Mouse (Mus musculus): ENCODE results near the gene Snx3. TPM values are rescaled to one million over a fixed set of nuclear protein-coding genes. Genes with fewer than 3 reads are reported as not detected.

Snx3 gene
- polyA plus RNA-seq, 1 experiment from 2014 or later: 260 TPM

DNA sequence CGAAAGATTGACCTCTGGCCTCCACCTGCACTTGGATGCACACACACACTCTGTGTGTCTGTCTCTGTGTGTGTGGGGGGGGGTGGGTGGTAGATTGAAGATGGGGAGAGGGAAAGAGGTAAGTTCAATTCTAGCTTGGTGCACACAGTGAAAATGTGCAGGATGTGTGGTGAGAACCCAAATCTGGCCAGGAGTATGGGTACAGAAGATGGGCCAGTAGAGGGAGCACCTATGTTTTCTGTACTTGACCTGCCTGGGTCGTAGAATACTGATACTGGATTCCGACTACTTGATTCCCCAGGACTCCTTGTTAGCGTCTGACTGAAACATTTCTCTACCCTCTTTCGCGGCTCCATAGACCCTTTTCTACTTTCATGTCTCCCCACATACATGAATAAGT lies 8.3 kb downstream of the Snx3 start:
- ATAC-seq (ENCODE audit: insufficient read depth): no peak
- no peaks in the 10 kb centered on the region for H3K27me3 ChIP-seq
- peaks cover 43% of the 10 kb centered on the region for H3K36me3 ChIP-seq (replicated peaks)
- no peak overlapping the region for H3K4me3 ChIP-seq (replicated peaks)
- peaks cover 82% of the 10 kb centered on the region for H3K4me1 ChIP-seq (replicated peaks)
- H3K9me3 ChIP-seq (replicated peaks): no peaks in the 10 kb centered on the region
- 58% methylated on average over 6 of the region's 6 CpGs for WGBS (ENCODE audit: insufficient replicate concordance)
- no peak overlapping the region for H3K9ac ChIP-seq
- no peak overlapping the region for H3K4me2 ChIP-seq
- H3K27ac ChIP-seq (replicated peaks): peak overlapping the region; percentile 90

DNA sequence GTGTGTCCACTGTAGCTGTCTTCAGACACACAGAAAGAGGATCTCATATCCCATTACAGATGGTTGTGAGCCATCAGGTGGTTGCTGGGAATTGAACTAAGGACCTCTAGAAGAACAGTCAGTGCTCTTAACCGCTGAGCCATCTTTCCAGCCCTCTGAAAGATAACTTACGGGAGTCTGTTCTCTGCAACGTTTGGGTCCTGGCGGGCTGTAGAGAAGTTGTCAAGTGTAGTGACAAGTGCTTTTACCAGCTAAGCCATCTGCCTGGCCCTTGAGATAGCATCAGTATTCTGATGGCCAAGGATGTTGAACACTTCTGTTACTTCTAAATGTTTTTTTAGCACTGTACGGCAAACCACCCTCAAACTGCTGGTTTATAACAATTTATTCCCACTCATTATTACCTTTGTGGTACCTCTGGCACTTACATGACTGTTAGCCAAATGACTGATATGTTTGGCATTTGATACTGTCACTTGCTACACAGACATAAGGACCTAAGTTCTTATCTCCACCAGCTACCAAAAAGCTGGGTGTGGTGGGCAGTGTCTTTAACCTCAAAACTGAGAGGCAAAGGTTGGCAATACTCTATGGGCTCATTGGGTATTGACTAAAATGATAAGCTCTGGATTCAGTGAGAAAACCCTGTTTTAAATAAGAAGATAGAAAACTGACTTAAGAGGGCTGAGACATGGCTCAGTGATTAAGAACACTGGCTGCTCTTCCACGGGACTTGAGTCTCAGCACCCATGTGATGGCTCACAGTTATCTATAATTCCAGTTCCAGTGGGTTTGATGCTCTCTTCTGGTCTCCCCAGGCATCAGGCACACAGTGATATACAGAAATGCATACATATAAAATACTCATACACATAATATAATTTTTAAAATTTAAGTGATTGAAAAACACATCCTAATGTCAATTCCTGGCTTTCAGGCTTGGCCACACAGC lies 9.6 kb downstream of the Snx3 start:
- H3K27me3 ChIP-seq: no peaks in the 10 kb centered on the region
- peak overlapping the region; percentile 53 for H3K4me2 ChIP-seq
- WGBS (ENCODE audit: insufficient replicate concordance): 21% methylated on average over 6 of the region's 6 CpGs
- ATAC-seq (ENCODE audit: insufficient read depth): peak; percentile 90
- H3K9ac ChIP-seq: peak overlapping the region; percentile 1; the same call in 1 of the 2 replicates
- H3K36me3 ChIP-seq (replicated peaks): peaks cover 44% of the 10 kb centered on the region
- peak overlapping the region; percentile 17 for H3K4me3 ChIP-seq (replicated peaks)
- no peaks in the 10 kb centered on the region for H3K9me3 ChIP-seq (replicated peaks)
- peaks cover 82% of the 10 kb centered on the region for H3K4me1 ChIP-seq (replicated peaks)
- peak overlapping the region; percentile 90 for H3K27ac ChIP-seq (replicated peaks)

GRCm38 (mm10) chr10:42514125-42514524 lies 12.3 kb downstream of the Snx3 start:
- H3K27me3 ChIP-seq: no peaks in the 10 kb centered on the region
- no peak overlapping the region for H3K4me3 ChIP-seq (replicated peaks)
- no peak overlapping the region for H3K9ac ChIP-seq
- peaks cover 27% of the 10 kb centered on the region for H3K36me3 ChIP-seq (replicated peaks)
- 0 out of 2 replicates have a peak overlapping the region, but pooled peaks have one; percentile 1 for H3K27ac ChIP-seq (replicated peaks)
- no peaks in the 10 kb centered on the region for H3K9me3 ChIP-seq (replicated peaks)
- ATAC-seq (ENCODE audit: insufficient read depth): no peak
- peaks cover 90% of the 10 kb centered on the region for H3K4me1 ChIP-seq (replicated peaks)
- H3K4me2 ChIP-seq: no peak overlapping the region

DNA sequence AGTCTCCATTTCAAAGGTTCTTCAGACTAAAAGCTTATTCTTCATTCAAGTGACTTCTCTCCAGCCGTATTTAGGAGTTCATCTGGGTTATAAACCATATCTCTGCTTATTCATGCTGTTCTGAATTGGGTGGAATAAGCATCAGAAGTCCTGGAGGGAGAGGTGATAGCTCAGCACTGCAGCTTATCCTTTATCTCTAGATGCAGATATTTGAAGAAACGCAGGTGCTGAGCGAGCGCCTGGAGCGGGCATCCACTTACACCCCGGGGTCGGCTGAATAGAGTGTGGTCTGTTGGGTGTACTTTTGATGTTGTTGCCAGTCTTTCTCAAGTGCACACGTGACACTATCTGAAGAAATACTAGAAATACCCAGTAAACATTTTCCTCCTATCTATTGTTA lies 16.5 kb downstream of the Snx3 start:
- WGBS (ENCODE audit: insufficient replicate concordance): 22% methylated on average over 8 of the region's 8 CpGs
- peaks cover 90% of the 10 kb centered on the region for H3K4me1 ChIP-seq (replicated peaks)

GRCm38 (mm10) chr10:42521315-42521981 lies 19.6 kb downstream of the Snx3 start:
- peak; percentile 66 for ATAC-seq (ENCODE audit: insufficient read depth)
- WGBS (ENCODE audit: insufficient replicate concordance): 31% methylated on average over 5 of the region's 5 CpGs
- Histone ChIP-seq H3K27me3 (no peaks in the 10 kb centered on the region), H3K4me1 (replicated peaks) (peaks cover 89% of the 10 kb centered on the region), H3K27ac (replicated peaks) (peak overlapping the region; percentile 81), H3K9ac (no peak overlapping the region), H3K4me3 (replicated peaks) (no peak overlapping the region), H3K9me3 (replicated peaks) (no peaks in the 10 kb centered on the region), H3K4me2 (0 out of 2 replicates have a peak overlapping the region, but pooled peaks have one; percentile 17), H3K36me3 (replicated peaks) (peaks cover 30% of the 10 kb centered on the region)

More for the DNA sequence above, 16.5 kb downstream of the Snx3 start:
- H3K27me3 ChIP-seq: no peaks in the 10 kb centered on the region
- no peak overlapping the region for H3K4me3 ChIP-seq (replicated peaks)
- H3K9me3 ChIP-seq (replicated peaks): no peaks in the 10 kb centered on the region
- H3K36me3 ChIP-seq (replicated peaks): peaks cover 16% of the 10 kb centered on the region; the same call in 1 of the 2 replicates
- no peak overlapping the region for H3K9ac ChIP-seq
- H3K4me2 ChIP-seq: peak overlapping the region; percentile 42
- peak; percentile 74 for ATAC-seq (ENCODE audit: insufficient read depth)
- H3K27ac ChIP-seq (replicated peaks): peak overlapping the region; percentile 82

GRCm38 (mm10) chr10:42522912-42523311 lies 21.1 kb downstream of the Snx3 start:
- Histone ChIP-seq H3K27ac (replicated peaks) (peak overlapping the region; percentile 24; the same call in 1 of the 2 replicates), H3K4me1 (replicated peaks) (peaks cover 89% of the 10 kb centered on the region), H3K36me3 (replicated peaks) (peaks cover 37% of the 10 kb centered on the region)

DNA sequence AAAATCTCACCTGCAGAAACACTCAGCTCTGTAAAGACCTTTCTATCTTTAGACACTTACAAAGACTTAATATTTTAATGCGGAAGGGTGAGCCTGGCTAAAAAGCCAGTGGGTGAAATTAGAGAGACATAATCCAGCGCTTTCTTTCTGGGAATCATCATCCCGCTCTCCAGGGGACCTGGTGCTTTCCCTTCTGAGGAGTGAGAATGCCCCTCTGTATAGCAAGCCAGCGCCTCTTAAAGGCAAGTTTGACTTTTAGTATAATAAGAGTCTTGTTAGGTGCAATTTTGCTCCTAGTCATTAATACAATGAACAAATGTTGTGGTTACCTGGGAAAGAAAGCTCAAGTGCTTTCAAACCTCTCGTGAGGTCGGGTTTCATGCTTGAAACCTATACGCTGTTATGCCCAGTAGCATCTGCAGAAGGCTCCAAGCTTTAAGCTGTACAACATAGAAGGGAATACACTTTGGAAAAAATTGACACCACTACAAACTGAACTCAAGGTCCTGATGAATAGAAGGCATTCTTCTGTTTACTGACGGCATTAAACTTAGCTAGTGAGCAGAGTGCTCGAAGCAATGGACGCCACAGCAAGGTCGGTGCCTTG lies 21.8 kb downstream of the Snx3 start:
- H3K9ac ChIP-seq: no peak overlapping the region
- H3K4me1 ChIP-seq (replicated peaks): peaks cover 90% of the 10 kb centered on the region
- 88% methylated on average over 11 of the region's 11 CpGs for WGBS (ENCODE audit: insufficient replicate concordance)
- H3K9me3 ChIP-seq (replicated peaks): no peaks in the 10 kb centered on the region
- no peak overlapping the region for H3K4me2 ChIP-seq
- H3K36me3 ChIP-seq (replicated peaks): peaks cover 44% of the 10 kb centered on the region
- no peaks in the 10 kb centered on the region for H3K27me3 ChIP-seq
- 0 out of 2 replicates have a peak overlapping the region, but pooled peaks have one; percentile 15 for H3K27ac ChIP-seq (replicated peaks)
- no peak overlapping the region for H3K4me3 ChIP-seq (replicated peaks)
- ATAC-seq (ENCODE audit: insufficient read depth): no peak

More at GRCm38 (mm10) chr10:42522912-42523311, 21.1 kb downstream of the Snx3 start:
- Histone ChIP-seq H3K4me3 (replicated peaks) (no peak overlapping the region), H3K9me3 (replicated peaks) (no peaks in the 10 kb centered on the region), H3K27me3 (no peaks in the 10 kb centered on the region), H3K9ac (no peak overlapping the region), H3K4me2 (no peak overlapping the region)
- no peak for ATAC-seq (ENCODE audit: insufficient read depth)
- WGBS (ENCODE audit: insufficient replicate concordance): 65% methylated on average over 2 of the region's 2 CpGs

DNA sequence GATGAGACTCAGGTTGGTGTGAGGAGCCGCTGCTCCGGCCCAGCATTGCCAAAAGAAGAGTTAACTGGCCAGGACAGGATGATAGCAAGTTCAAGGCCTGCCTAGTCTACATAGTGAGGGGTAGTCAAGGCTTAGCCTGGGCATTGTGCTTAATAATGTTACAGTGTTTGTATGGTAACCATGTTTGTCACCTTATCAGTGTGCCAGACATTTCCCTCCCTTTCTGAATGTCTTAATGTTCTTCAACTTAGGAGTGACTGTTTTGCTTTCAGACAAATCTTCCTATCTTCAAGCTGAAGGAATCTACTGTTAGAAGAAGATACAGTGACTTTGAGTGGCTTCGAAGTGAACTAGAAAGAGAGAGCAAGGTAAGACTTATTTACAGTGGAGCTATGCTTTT lies 23.9 kb downstream of the Snx3 start:
- no peaks in the 10 kb centered on the region for H3K9me3 ChIP-seq (replicated peaks)
- no peaks in the 10 kb centered on the region for H3K27me3 ChIP-seq
- peak overlapping the region; percentile 11 for H3K4me2 ChIP-seq
- H3K4me1 ChIP-seq (replicated peaks): peaks cover 85% of the 10 kb centered on the region
- H3K4me3 ChIP-seq (replicated peaks): no peak overlapping the region
- H3K9ac ChIP-seq: no peak overlapping the region
- WGBS (ENCODE audit: insufficient replicate concordance): 43% methylated on average over 3 of the region's 3 CpGs
- H3K27ac ChIP-seq (replicated peaks): peak overlapping the region; percentile 83
- H3K36me3 ChIP-seq (replicated peaks): peaks cover 61% of the 10 kb centered on the region
- peak; percentile 73 for ATAC-seq (ENCODE audit: insufficient read depth)

- H3K4me2 ChIP-seq: peak overlapping the region; percentile 70
- H3K36me3 ChIP-seq (replicated peaks): peaks cover 71% of the 10 kb centered on the region
- peak overlapping the region; percentile 26 for H3K4me3 ChIP-seq (replicated peaks)
- ATAC-seq (ENCODE audit: insufficient read depth): peak; percentile 79
- H3K27me3 ChIP-seq: no peaks in the 10 kb centered on the region
- peaks cover 85% of the 10 kb centered on the region for H3K4me1 ChIP-seq (replicated peaks)
- peak overlapping the region; percentile 96 for H3K27ac ChIP-seq (replicated peaks)
- H3K9ac ChIP-seq: peak overlapping the region; percentile 49; the same call in 1 of the 2 replicates
- H3K9me3 ChIP-seq (replicated peaks): no peaks in the 10 kb centered on the region
- WGBS (ENCODE audit: insufficient replicate concordance): 22% methylated on average over 11 of the region's 11 CpGs
Measured at GRCm38 (mm10) chr10:42533836-42534453, 32.1 kb downstream of the Snx3 start.

DNA sequence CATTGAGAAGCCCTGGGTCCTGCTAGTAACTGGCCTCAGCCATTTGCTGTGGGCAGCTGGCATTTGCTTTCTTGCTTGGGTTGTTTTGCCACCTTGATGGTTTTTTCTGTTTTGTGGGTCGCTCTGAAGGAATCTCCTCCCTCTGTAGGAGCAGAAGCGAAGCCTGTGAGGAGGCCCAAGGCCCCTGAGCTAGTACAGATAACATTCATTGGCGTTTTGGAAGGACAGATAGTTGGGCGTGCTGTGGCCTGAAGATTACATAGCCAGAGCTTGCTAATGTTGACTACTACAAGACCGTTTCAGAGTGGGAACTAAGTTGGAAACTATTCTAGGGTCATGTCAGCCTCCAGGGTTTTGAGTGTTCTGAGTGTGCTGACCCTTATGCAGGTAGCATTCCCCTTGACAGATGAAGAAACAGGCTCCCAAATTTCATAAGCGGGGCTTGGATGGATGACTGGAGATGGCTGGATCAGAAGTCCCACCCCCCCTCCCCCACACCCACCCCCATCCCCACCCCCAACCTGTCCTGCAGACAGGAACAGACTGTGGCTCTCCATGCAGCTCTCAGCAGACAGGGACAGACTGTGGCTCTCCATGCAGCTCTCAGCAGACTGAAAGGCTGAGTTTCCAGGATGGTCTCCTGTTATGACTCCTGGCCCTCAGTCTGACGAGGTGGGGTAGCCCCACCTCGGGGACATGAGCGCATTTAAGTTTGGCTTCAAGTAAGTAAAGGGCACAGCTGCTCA lies 35.9 kb downstream of the Snx3 start:
- peak overlapping the region; percentile 36 for H3K4me3 ChIP-seq (replicated peaks)
- peak overlapping the region; percentile 96 for H3K27ac ChIP-seq (replicated peaks)
- 26% methylated on average over 9 of the region's 9 CpGs for WGBS (ENCODE audit: insufficient replicate concordance)
- H3K9me3 ChIP-seq (replicated peaks): no peaks in the 10 kb centered on the region
- H3K9ac ChIP-seq: peak overlapping the region; percentile 58
- H3K4me1 ChIP-seq (replicated peaks): peaks cover 76% of the 10 kb centered on the region
- H3K36me3 ChIP-seq (replicated peaks): peaks cover 43% of the 10 kb centered on the region
- no peaks in the 10 kb centered on the region for H3K27me3 ChIP-seq
- ATAC-seq (ENCODE audit: insufficient read depth): peak; percentile 92
- H3K4me2 ChIP-seq: peak overlapping the region; percentile 78
